In genomic region chr19:37560080-37560427, GRCm38 (mm10) we compare ENCODE assay signal across 8 mouse cellular contexts. TPM values are rescaled to one million over a fixed set of nuclear protein-coding genes. Genes with fewer than 3 reads are reported as not detected.
DNase-seq lines count a peak whose midpoint lies in the region; ATAC-seq and TF ChIP-seq lines count a peak whose summit lies in the region.

No protein-coding gene starts in this region.

- peaks cover 14% of the 10 kb centered on the region for H3K4me1 ChIP-seq in limb, embryonic 10.5 days
- peaks cover 9% of the 10 kb centered on the region; the same call in 1 of the 2 replicates for H3K4me1 ChIP-seq in cerebellum, adult 2 months (ENCODE audit: control insufficient read depth, insufficient read depth, low read length)

- no peak for TF ChIP-seq POLR2A in cerebellum, adult 2 months (IDR thresholded peaks at IDR 0.05; ENCODE audit: borderline replicate concordance, insufficient read depth, low read length)

- no peaks in the 10 kb centered on the region for H3K27me3 ChIP-seq in limb, embryonic 10.5 days (ENCODE audit: low read depth, poor library complexity, severe bottlenecking)
- no peaks in the 10 kb centered on the region for H3K27me3 ChIP-seq in cerebellum, adult 2 months (ENCODE audit: control insufficient read depth, insufficient read depth, low read length)

- DNase-seq in thymus, postnatal 4 days, result peak; percentile 55
- no peak for DNase-seq in thymus, adult 18-20 months
- DNase-seq in limb, embryonic 10.5 days (ENCODE audit: low spot score), result no peak
- DNase-seq in yolk sac, embryonic 10.5 days (ENCODE audit: low spot score), result peak; percentile 69
- no peak for DNase-seq in cerebellum, adult 2 months
- DNase-seq in embryo, embryonic 11 days, result no peak
- DNase-seq in layer of hippocampus, adult 11-12 months (ENCODE audit: low spot score), result no peak

- TF ChIP-seq CTCF in cerebellum, adult 2 months (IDR thresholded peaks at IDR 0.05; ENCODE audit: borderline replicate concordance, insufficient read depth, low read depth, low read length), result no peak

- H3K9me3 ChIP-seq in limb, embryonic 10.5 days (replicated peaks), result no peaks in the 10 kb centered on the region

- no peaks in the 10 kb centered on the region for H3K36me3 ChIP-seq in limb, embryonic 10.5 days

- 0 out of 2 replicates have a peak, but pooled peaks have one; percentile 8 for ATAC-seq in granulocyte monocyte progenitor cell, adult 5-6 weeks (replicated peaks; ENCODE audit: poor library complexity, severe bottlenecking)

- peak overlapping the region; percentile 9; the same call in 1 of the 2 replicates for H3K4me3 ChIP-seq in limb, embryonic 10.5 days
- no peak overlapping the region for H3K4me3 ChIP-seq in cerebellum, adult 2 months (replicated peaks; ENCODE audit: insufficient read depth, low read depth, low read length)

- no peak overlapping the region for H3K27ac ChIP-seq in limb, embryonic 10.5 days
- no peak overlapping the region for H3K27ac ChIP-seq in cerebellum, adult 2 months (ENCODE audit: insufficient read depth, low read length)

- 35% methylated on average over 6 of the region's 6 CpGs for WGBS in limb, embryonic 10.5 days
- WGBS in cerebellum, adult 2 months, result 49% methylated on average over 6 of the region's 6 CpGs

RNA-seq across cellular contexts. Expression of gene Exoc6, which starts 9.8 kb away (rescaled TPM):
- total RNA-seq in granulocyte monocyte progenitor cell, adult 5-6 weeks (2014; fragmentation: Nextera tagmentation), result 36.4 and 44.3 TPM in 2 replicates
- 73.0 and 73.8 TPM in 2 replicates for total RNA-seq in granulocyte monocyte progenitor cell, adult 5-6 weeks (2017)
- polyA plus RNA-seq in limb, embryonic 10.5 days (2016; fragmentation: Nextera tagmentation; extraction: Ambion mirVana), result 7.2 and 7.3 TPM in 2 replicates
- polyA plus RNA-seq in cerebellum, adult 2 months (2012; rRNA removed), result 12.8 and 13.1 TPM in 2 replicates

Comparison
In these comparisons a context has a peak if more than half of its experiments do, and no peak if none do; other contexts are left out.
1. DNase-seq: peak in thymus, postnatal 4 days (single experiment) and yolk sac, embryonic 10.5 days (single experiment); none in thymus, adult 18-20 months (0 of 2), limb, embryonic 10.5 days (single experiment), cerebellum, adult 2 months (0 of 2), embryo, embryonic 11 days (single experiment) and layer of hippocampus, adult 11-12 months (single experiment).